Mouse (Mus musculus) kidney, postnatal 0 days (tissue): ENCODE measurements around the gene Abl1. TPM values are rescaled to one million over a fixed set of nuclear protein-coding genes. Genes with fewer than 3 reads are reported as not detected.

Experiments used
- ATAC-seq: fragments of 200-750 bp; cut with Nextera tagmentation; replicated peaks from 2 replicates; pipeline ENCODE4 v1.8.0; 2017; ENCODE audit warnings: low read depth, moderate number of reproducible peaks, moderate TSS enrichment, moderate library complexity; ENCODE audit not compliant: low FRiP score
- DNase-seq: peaks from one replicate; pipeline ENCODE4 v3.0.0-alpha.2; 2016; ENCODE audit warnings: low spot score
- H3K27ac ChIP-seq: fragments of 300-500 bp; sonication (generic); 2 replicates; pipeline ENCODE4 v1.5.1; 2014; ENCODE audit warnings: mild to moderate bottlenecking
- H3K27me3 ChIP-seq: fragments of 300-500 bp; sonication (generic); 2 replicates; pipeline ENCODE4 v1.6.1; 2014; ENCODE audit warnings: low read length, mixed read lengths; ENCODE audit not compliant: insufficient read depth
- H3K36me3 ChIP-seq: fragments of 300-500 bp; sonication (generic); 2 replicates; pipeline ENCODE4 v1.6.1; 2014; ENCODE audit warnings: low read length, mixed read lengths; ENCODE audit not compliant: insufficient read depth
- H3K4me1 ChIP-seq: fragments of 300-500 bp; sonication (generic); replicated peaks from 2 replicates; pipeline ENCODE4 v1.6.1; 2014; ENCODE audit warnings: antibody characterized with exemption, low read length, mixed read lengths; ENCODE audit not compliant: insufficient read depth
- H3K4me2 ChIP-seq: fragments of 300-500 bp; sonication (generic); 2 replicates; pipeline ENCODE4 v1.6.1; 2014; ENCODE audit warnings: mild to moderate bottlenecking, low read length, moderate library complexity, mixed read lengths
- H3K4me3 ChIP-seq: fragments of 300-500 bp; sonication (generic); replicated peaks from 2 replicates; pipeline ENCODE4 v1.5.1; 2014; ENCODE audit warnings: low read depth, low read length
- H3K9ac ChIP-seq: fragments of 300-500 bp; sonication (generic); 2 replicates; pipeline ENCODE4 v1.6.1; 2014; ENCODE audit warnings: low read depth, low read length
- H3K9me3 ChIP-seq: fragments of 300-500 bp; sonication (generic); replicated peaks from 2 replicates; pipeline ENCODE4 v1.6.1; 2016; ENCODE audit warnings: low read length, inconsistent platforms, mixed read lengths
- CTCF ChIP-seq: IDR thresholded peaks from 2 replicates; pipeline ENCODE4 v1.5.1; 2016; ENCODE audit warnings: antibody characterized with exemption, low read depth, mild to moderate bottlenecking, moderate library complexity
- whole genome bisulfite sequencing: fragments of 180-500 bp; shearing (Covaris S2); extraction: QIAGEN DNeasy Blood & Tissue Kit; methylation state at CpG from one replicate; pipeline ENCODE4 v1.1.7; 2014; 5-methylcytosine and 5-hydroxymethylcytosine counted together
- polyA plus RNA-seq: library from polyadenylated mRNA; unstranded; fragments of >200 nt; fragmentation: Nextera tagmentation; extraction: Ambion mirVana; gene quantifications from 2 replicates; pipeline ENCODE4 v1.2.1, GENCODE M21; 2015

Abl1 gene
- polyA plus RNA-seq, 1 experiment from 2014 or later, result 24.1 TPM

DNA sequence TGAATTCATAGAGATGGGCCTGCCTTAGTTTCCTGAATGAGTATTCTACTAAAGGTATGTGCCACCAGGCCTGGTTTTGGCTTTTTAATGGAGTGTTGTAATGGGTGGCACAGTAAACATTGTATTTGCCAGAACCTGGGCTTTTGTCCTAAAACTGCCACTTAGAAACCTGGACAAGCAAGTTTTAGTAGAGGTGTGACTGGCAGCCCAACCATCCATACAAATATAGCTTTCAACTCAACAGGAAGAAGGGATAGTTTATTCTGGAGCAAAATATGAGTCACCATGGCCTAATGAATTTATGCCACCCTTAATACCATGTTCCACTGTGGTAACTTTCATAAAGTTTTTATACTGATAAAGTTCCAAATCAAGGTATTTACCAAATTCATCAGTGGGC lies 15.1 kb downstream of the Abl1 start:
- H3K4me3 ChIP-seq, result no peak overlapping the region
- no peak overlapping the region for H3K9ac ChIP-seq
- no peaks in the 10 kb centered on the region for H3K27me3 ChIP-seq
- no peaks in the 10 kb centered on the region for H3K4me1 ChIP-seq
- no peak for DNase-seq
- no peak overlapping the region for H3K4me2 ChIP-seq
- ATAC-seq, result no peak
- H3K36me3 ChIP-seq, result peaks cover 4% of the 10 kb centered on the region; the same call in 1 of the 2 replicates
- no peaks in the 10 kb centered on the region for H3K9me3 ChIP-seq
- no peak overlapping the region for H3K27ac ChIP-seq
- no peak for TF ChIP-seq CTCF

DNA sequence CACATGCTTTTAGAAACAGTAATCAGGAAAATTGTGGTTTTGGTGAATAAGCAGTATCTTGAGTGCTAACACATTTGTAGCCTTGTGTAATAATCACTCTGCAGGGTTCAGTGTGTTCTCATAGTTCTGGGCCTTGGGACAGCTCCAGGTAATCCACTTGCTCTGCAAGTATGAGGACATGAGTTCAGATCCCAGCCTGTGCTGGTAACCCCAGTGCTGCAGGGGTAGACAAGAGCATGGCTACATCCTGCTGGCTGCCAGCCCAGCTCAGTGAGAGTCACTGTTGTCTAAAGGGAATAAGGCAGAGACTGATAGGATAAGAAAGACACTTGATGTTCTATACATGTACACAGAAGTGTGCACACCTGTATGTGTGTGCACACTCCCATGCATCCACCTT lies 17.7 kb downstream of the Abl1 start:
- Histone ChIP-seq H3K36me3 (no peaks in the 10 kb centered on the region), H3K4me3 (no peak overlapping the region), H3K27ac (no peak overlapping the region), H3K9me3 (no peaks in the 10 kb centered on the region), H3K27me3 (no peaks in the 10 kb centered on the region), H3K4me2 (no peak overlapping the region), H3K9ac (no peak overlapping the region), H3K4me1 (no peaks in the 10 kb centered on the region)
- ATAC-seq, result no peak
- DNase-seq, result no peak
- no peak for TF ChIP-seq CTCF

DNA sequence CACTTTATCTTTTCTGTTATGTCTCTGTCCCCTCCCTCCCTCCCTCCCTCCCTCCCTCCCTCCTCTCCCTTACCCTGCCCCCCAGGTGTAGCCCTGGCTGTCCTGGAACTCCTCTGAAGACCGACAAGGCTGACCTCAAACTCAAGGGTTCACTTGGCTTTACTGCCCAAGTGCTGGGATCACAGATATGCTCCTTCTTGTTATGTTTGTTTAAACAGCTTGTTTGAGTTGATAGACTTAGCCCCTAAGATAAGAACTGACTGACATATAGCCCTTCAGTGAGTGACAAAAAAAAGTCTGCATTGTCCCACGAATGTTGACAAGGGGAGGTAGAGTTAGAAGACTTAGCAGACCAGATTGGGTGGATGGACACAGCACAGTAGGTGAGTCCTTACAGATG lies 18.4 kb downstream of the Abl1 start:
- 48% methylated on average over 2 of the region's 2 CpGs for WGBS
- Histone ChIP-seq H3K4me3 (no peak overlapping the region), H3K36me3 (0 out of 2 replicates have a peak, but pooled peaks cover 2% of the 10 kb centered on the region), H3K9ac (no peak overlapping the region), H3K4me2 (no peak overlapping the region), H3K27ac (no peak overlapping the region), H3K9me3 (no peaks in the 10 kb centered on the region), H3K4me1 (no peaks in the 10 kb centered on the region), H3K27me3 (no peaks in the 10 kb centered on the region)
- DNase-seq (no peak), ATAC-seq (no peak)
- no peak for TF ChIP-seq CTCF

DNA sequence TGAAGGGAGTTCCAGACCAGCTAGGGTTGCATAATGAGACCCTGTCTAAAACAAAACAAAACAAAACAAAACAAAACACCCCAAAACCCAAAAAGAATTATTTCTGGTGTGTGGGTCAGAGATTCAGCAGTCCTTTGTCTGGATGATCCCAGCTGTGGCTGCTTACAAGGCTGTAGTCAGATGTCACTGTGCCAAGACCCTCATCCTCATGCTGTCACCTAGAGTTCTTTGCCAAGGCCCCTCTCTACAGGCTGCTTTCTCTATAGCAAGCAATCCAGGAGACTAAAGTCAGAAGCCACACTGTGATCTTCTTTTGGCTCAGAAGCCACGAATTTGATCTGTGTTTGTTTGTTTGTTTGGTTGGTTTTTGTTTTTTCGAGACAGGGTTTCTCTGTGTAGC lies 24.5 kb downstream of the Abl1 start:
- H3K4me1 ChIP-seq, result peaks cover 3% of the 10 kb centered on the region; the same call in 1 of the 2 replicates
- no peak overlapping the region for H3K9ac ChIP-seq
- no peak for ATAC-seq
- no peaks in the 10 kb centered on the region for H3K27me3 ChIP-seq
- H3K9me3 ChIP-seq, result no peaks in the 10 kb centered on the region
- H3K4me3 ChIP-seq, result no peak overlapping the region
- no peak for DNase-seq
- H3K36me3 ChIP-seq, result 0 out of 2 replicates have a peak, but pooled peaks cover 5% of the 10 kb centered on the region
- WGBS, result 86% methylated on average over 2 of the region's 2 CpGs
- no peak overlapping the region for H3K4me2 ChIP-seq
- H3K27ac ChIP-seq, result no peak overlapping the region
- no peak for TF ChIP-seq CTCF

DNA sequence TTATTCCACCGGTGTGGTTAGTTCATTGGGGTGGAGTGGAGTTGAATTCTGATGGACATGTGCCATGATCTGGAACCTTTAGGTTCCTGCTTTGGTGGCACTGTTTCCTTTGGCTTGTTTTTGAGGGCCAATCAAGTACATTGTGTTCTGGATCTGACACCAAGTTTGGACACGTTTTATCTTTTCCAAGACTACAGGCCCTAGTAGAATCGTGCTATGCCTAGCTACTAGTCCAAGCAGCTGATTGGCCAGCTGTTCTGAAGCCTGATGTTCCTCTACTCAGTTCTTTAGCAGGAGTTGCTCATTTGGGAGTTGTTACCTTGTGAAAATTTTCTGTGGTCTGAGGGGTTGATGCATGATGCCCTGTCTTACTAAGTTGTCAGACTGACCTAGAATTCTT lies 25.6 kb downstream of the Abl1 start:
- no peak for TF ChIP-seq CTCF
- H3K9ac ChIP-seq, result no peak overlapping the region
- no peak for ATAC-seq
- no peak overlapping the region for H3K4me3 ChIP-seq
- no peak overlapping the region for H3K4me2 ChIP-seq
- no peaks in the 10 kb centered on the region for H3K9me3 ChIP-seq
- H3K27me3 ChIP-seq, result no peaks in the 10 kb centered on the region
- H3K4me1 ChIP-seq, result peaks cover 3% of the 10 kb centered on the region; the same call in 1 of the 2 replicates
- H3K36me3 ChIP-seq, result 0 out of 2 replicates have a peak, but pooled peaks cover 5% of the 10 kb centered on the region
- 70% methylated on average over 3 of the region's 3 CpGs for WGBS
- DNase-seq, result no peak
- no peak overlapping the region for H3K27ac ChIP-seq

DNA sequence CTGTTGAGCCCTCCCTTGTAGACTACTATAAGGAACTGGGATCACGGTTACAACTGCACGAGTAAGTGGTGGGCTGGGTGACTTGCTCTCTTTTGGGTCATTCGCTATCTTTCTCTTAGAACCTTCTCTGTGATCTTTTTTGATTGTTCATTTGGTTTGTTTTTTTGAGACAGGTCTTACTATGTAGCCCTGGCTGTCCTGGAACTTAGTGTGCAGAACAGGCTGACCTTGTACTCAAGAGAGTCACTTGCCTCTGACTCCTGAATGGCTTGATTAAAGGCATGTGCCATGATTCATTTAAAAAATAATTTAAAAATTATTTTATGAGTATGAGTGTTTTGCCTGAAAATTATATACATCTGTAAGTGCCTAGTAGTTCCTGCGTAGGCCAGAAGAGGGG lies 26.6 kb downstream of the Abl1 start:
- no peak for TF ChIP-seq CTCF
- ATAC-seq (no peak), DNase-seq (no peak)
- H3K27ac ChIP-seq, result no peak overlapping the region
- no peak overlapping the region for H3K9ac ChIP-seq
- H3K4me3 ChIP-seq, result no peak overlapping the region
- H3K27me3 ChIP-seq, result no peaks in the 10 kb centered on the region
- H3K4me2 ChIP-seq, result no peak overlapping the region
- peaks cover 3% of the 10 kb centered on the region; the same call in 1 of the 2 replicates for H3K4me1 ChIP-seq
- WGBS, result 93% methylated on average over 4 of the region's 4 CpGs
- no peaks in the 10 kb centered on the region for H3K9me3 ChIP-seq
- 0 out of 2 replicates have a peak, but pooled peaks cover 5% of the 10 kb centered on the region for H3K36me3 ChIP-seq

DNA sequence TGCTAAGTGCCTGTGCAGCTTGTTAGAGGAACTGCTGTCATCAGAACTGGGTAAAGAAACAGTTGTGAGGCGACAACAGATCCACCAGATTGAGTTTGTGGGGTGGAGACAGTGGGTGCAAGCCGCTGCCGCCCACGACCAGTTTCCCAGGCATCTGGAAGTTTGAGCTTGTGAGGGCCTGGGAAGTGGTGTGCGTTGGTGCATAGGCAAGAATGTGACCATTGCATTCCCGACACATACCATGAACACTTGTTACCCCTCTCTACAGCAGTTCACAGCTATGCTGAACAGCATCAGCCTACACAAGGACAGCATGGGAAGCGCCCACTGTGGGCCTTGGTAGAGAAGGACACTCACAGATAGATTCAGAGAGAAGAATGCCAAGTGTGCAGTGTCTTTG lies 27.8 kb downstream of the Abl1 start:
- 0 out of 2 replicates have a peak, but pooled peaks cover 5% of the 10 kb centered on the region for H3K36me3 ChIP-seq
- no peak overlapping the region for H3K9ac ChIP-seq
- no peaks in the 10 kb centered on the region for H3K9me3 ChIP-seq
- no peak for TF ChIP-seq CTCF
- 61% methylated on average over 7 of the region's 7 CpGs for WGBS
- no peaks in the 10 kb centered on the region for H3K27me3 ChIP-seq
- no peak for DNase-seq
- H3K4me2 ChIP-seq, result no peak overlapping the region
- no peak overlapping the region for H3K4me3 ChIP-seq
- ATAC-seq, result 0 out of 2 replicates have a peak, but pooled peaks have one; percentile 43
- peaks cover 3% of the 10 kb centered on the region; the same call in 1 of the 2 replicates for H3K4me1 ChIP-seq
- peak overlapping the region; percentile 47 for H3K27ac ChIP-seq
